Mouse (Mus musculus) megakaryocyte, embryonic 14.5 days (primary cell): ENCODE measurements around the gene Nfam1.

ENCODE experiments used
- FLI1 ChIP-seq: IDR thresholded peaks from 2 replicates; pipeline ENCODE4 v1.6.1; 2012; ENCODE audit warnings: low read length, inconsistent platforms, mixed read lengths
- GATA1 ChIP-seq: IDR thresholded peaks from 3 replicates; pipeline ENCODE4 v1.6.1; 2012; ENCODE audit warnings: mixed read lengths, low read length, inconsistent platforms, borderline replicate concordance

DNA sequence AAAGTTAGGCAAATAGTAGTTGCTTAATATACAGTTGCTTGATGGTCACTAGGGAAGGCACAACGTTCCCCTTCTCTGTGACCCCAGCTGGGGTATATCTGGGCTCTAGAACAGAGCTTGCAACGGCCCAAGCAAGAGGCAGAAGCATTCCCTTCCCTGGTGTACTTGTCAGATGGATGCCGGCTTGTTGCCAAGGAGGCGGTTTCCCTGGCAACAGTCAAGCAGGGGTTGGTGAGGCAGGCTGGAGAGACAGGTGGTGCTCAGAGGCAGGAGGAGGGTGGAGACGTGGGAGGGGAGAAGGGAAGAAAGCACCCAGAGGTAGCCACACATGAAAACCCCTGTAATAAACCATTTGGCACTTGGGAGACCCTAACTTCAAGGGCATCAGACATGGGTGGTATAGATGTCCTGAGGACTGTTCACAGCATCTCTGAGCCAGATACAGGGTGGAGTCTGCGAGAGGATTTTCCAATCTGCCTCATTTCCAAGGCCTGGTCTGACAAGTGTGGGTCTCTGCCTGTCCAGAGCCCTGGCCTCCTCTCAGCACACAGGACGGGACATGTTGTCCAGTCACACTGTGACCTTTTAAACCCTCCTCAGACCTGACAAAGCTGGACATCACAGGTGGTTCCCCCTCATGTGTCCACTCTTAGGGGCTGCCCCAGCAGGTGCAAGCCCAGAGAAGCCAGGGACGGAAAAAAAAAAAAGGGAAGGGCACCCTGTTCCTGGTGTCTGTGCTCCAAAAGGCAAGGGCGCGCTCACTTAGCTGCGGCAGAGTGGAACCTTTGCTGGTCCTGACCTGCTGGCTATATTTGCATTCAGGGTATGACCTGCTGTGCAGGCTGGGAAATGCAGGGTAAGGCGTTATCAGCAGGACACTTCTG, 30.2 kb downstream of the Nfam1 start:
- no peak for TF ChIP-seq GATA1
- no peak for TF ChIP-seq FLI1
